Mouse (Mus musculus) right cerebral cortex, postnatal 25 days (tissue): Measurements from ENCODE around the gene Arhgap31.
A peak's percentile ranks its signal among the peaks of the same experiment; 100 is the strongest.

Source experiments
- DNase-seq: peaks from one replicate; pipeline ENCODE4 v3.0.0; 2022

Gene Arhgap31

GRCm38 (mm10) chr16:38712581-38713403 is at the start of gene Arhgap31:
Gene Arhgap31, minus strand, starts transcription at chr16:38713274.
- DNase-seq: peak; percentile 65

- DNase-seq: no peak
Observed at GRCm38 (mm10) chr16:38762401-38762800, 49.3 kb upstream of the Arhgap31 start.

GRCm38 (mm10) chr16:38761972-38762371 is 48.9 kb upstream of the Arhgap31 start:
- no peak for DNase-seq

GRCm38 (mm10) chr16:38760834-38761375 is 47.8 kb upstream of the Arhgap31 start:
- no peak for DNase-seq

- DNase-seq: no peak
Observed at GRCm38 (mm10) chr16:38760239-38760638, 47.2 kb upstream of the Arhgap31 start.

- DNase-seq: no peak
Observed at GRCm38 (mm10) chr16:38758104-38758861, 45.2 kb upstream of the Arhgap31 start.

- no peak for DNase-seq
Observed at GRCm38 (mm10) chr16:38757626-38758025, 44.6 kb upstream of the Arhgap31 start.

- no peak for DNase-seq
Observed at GRCm38 (mm10) chr16:38756572-38756971, 43.5 kb upstream of the Arhgap31 start.

- no peak for DNase-seq
Observed at GRCm38 (mm10) chr16:38756177-38756503, 43.1 kb upstream of the Arhgap31 start.

- no peak for DNase-seq
Observed at GRCm38 (mm10) chr16:38755452-38756176, 42.5 kb upstream of the Arhgap31 start.

GRCm38 (mm10) chr16:38753631-38754030 is 40.6 kb upstream of the Arhgap31 start:
- DNase-seq: no peak

- DNase-seq: no peak
Observed at GRCm38 (mm10) chr16:38750803-38751202, 37.7 kb upstream of the Arhgap31 start.

- DNase-seq: no peak
Observed at GRCm38 (mm10) chr16:38743941-38744673, 31.0 kb upstream of the Arhgap31 start.

GRCm38 (mm10) chr16:38742659-38743131 is 29.6 kb upstream of the Arhgap31 start:
- DNase-seq: peak; percentile 62

- peak; percentile 89 for DNase-seq
Observed at GRCm38 (mm10) chr16:38742113-38742658, 29.1 kb upstream of the Arhgap31 start, which contains the start of gene B4galt4. Gene B4galt4, plus strand, starts transcription at chr16:38742264.

GRCm38 (mm10) chr16:38741204-38741903 is 28.3 kb upstream of the Arhgap31 start:
- DNase-seq: no peak

GRCm38 (mm10) chr16:38730921-38731320 is 17.8 kb upstream of the Arhgap31 start:
- no peak for DNase-seq

GRCm38 (mm10) chr16:38729610-38730288 is 16.7 kb upstream of the Arhgap31 start:
- DNase-seq: no peak

GRCm38 (mm10) chr16:38729139-38729538 is 16.1 kb upstream of the Arhgap31 start:
- DNase-seq: no peak

GRCm38 (mm10) chr16:38728576-38729132 is 15.6 kb upstream of the Arhgap31 start:
- no peak for DNase-seq
